Mouse (Mus musculus): ENCODE measurements around the gene Ccl6. TPM values are rescaled to one million over a fixed set of nuclear protein-coding genes. Genes with fewer than 3 reads are reported as not detected.

Gene Ccl6
- polyA plus RNA-seq, 1 experiment = 10.4 TPM

- 15% methylated on average over 3 of the region's 3 CpGs for WGBS
- no peak for DNase-seq
- H3K4me1 ChIP-seq (replicated peaks; ENCODE audit: control insufficient read depth, insufficient read depth, low read length) = no peaks in the 10 kb centered on the region; the same call in 1 of the 2 replicates
- no peaks in the 10 kb centered on the region for H3K27me3 ChIP-seq (ENCODE audit: control insufficient read depth, insufficient read depth, low read length)
- no peak overlapping the region for H3K27ac ChIP-seq (ENCODE audit: control insufficient read depth, insufficient read depth, low read length)
- no peak overlapping the region for H3K4me3 ChIP-seq (ENCODE audit: control insufficient read depth, insufficient read depth, low read length)
- TF ChIP-seq CTCF (IDR thresholded peaks at IDR 0.05; ENCODE audit: borderline replicate concordance, control insufficient read depth, extremely low read depth, insufficient read depth, low read length, poor library complexity) = no peak
- TF ChIP-seq POLR2A (IDR thresholded peaks at IDR 0.05; ENCODE audit: control insufficient read depth, extremely low read depth, insufficient read depth, low read length, poor library complexity) = no peak
- no peaks in the 10 kb centered on the region for H3K36me3 ChIP-seq (ENCODE audit: control insufficient read depth, insufficient read depth, low read length)
These were observed 24.1 kb downstream of the Ccl6 start for GRCm38 (mm10) chr11:83568786-83569185.

DNA sequence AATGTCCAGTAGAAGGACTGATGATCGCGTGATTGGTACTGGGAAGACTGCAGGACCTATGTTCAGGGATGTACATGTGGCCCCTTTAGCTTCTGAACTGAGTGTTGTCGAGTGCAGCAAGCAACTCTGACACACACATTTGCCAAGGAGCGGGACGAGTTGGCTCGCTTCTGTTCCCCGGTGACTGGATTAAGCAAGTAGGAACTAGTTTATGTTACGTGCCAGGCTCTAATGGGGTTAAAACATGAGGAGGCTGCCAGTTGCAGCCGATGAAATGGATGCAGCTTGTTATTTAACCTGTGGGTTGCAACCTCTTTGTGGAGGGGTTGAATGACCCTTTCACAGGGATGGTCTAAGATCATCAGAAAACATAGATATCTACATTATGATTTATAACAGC, 24.8 kb downstream of the Ccl6 start:
- Histone ChIP-seq H3K4me1 (replicated peaks; ENCODE audit: control insufficient read depth, insufficient read depth, low read length) (no peaks in the 10 kb centered on the region; the same call in 1 of the 2 replicates), H3K4me3 (ENCODE audit: control insufficient read depth, insufficient read depth, low read length) (no peak overlapping the region), H3K36me3 (ENCODE audit: control insufficient read depth, insufficient read depth, low read length) (no peaks in the 10 kb centered on the region), H3K27ac (ENCODE audit: control insufficient read depth, insufficient read depth, low read length) (no peak overlapping the region), H3K27me3 (ENCODE audit: control insufficient read depth, insufficient read depth, low read length) (no peaks in the 10 kb centered on the region)
- 86% methylated on average over 9 of the region's 9 CpGs for WGBS
- no peak for DNase-seq
- TF ChIP-seq CTCF (IDR thresholded peaks at IDR 0.05; ENCODE audit: borderline replicate concordance, control insufficient read depth, extremely low read depth, insufficient read depth, low read length, poor library complexity) (no peak), POLR2A (IDR thresholded peaks at IDR 0.05; ENCODE audit: control insufficient read depth, extremely low read depth, insufficient read depth, low read length, poor library complexity) (no peak)

DNA sequence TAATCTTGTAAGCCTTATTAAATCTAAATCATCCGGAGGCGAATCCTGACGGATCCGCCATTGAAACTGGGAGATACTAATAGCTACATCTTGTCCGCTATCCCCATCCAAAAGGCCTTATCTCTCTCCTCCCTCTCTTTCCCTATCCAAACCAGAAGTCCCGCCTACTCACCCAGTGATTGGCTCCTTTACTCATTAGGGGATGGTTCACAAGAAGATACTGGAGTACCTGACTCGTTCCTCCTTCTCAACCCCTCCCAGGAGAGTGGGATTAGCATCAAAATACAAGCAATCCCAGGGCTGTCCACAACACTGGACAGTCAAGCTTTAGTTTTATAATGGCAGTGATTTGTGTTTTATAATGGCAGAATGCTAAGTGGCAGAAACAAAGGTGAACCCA, 25.6 kb downstream of the Ccl6 start:
- no peak overlapping the region for H3K4me3 ChIP-seq (ENCODE audit: control insufficient read depth, insufficient read depth, low read length)
- TF ChIP-seq CTCF (IDR thresholded peaks at IDR 0.05; ENCODE audit: borderline replicate concordance, control insufficient read depth, extremely low read depth, insufficient read depth, low read length, poor library complexity) (no peak), POLR2A (IDR thresholded peaks at IDR 0.05; ENCODE audit: control insufficient read depth, extremely low read depth, insufficient read depth, low read length, poor library complexity) (no peak)
- H3K4me1 ChIP-seq (replicated peaks; ENCODE audit: control insufficient read depth, insufficient read depth, low read length) = no peaks in the 10 kb centered on the region; the same call in 1 of the 2 replicates
- no peaks in the 10 kb centered on the region for H3K36me3 ChIP-seq (ENCODE audit: control insufficient read depth, insufficient read depth, low read length)
- WGBS = 93% methylated on average over 7 of the region's 7 CpGs
- no peak overlapping the region for H3K27ac ChIP-seq (ENCODE audit: control insufficient read depth, insufficient read depth, low read length)
- no peak for DNase-seq
- H3K27me3 ChIP-seq (ENCODE audit: control insufficient read depth, insufficient read depth, low read length) = no peaks in the 10 kb centered on the region

DNA sequence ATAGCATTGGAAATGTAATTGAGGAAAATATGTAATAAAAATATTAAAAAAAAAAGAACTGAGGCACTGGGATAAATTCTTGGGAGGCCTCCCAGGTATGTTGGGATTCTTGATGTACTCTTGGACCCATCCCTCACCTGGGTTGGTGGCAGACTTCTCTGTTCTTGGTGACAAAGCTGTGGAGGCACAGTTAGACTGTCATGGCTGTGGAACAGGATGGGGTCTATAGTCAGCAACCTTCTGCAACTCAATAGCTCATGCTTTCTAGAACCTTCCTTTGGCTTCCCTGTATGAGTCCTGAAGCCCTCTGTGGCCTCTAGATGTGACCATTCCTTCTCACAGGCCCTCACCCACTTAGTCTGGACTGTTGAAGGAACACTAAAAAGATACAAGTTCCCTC, 26.3 kb downstream of the Ccl6 start:
- Histone ChIP-seq H3K27me3 (ENCODE audit: control insufficient read depth, insufficient read depth, low read length) (no peaks in the 10 kb centered on the region), H3K4me1 (replicated peaks; ENCODE audit: control insufficient read depth, insufficient read depth, low read length) (no peaks in the 10 kb centered on the region; the same call in 1 of the 2 replicates), H3K27ac (ENCODE audit: control insufficient read depth, insufficient read depth, low read length) (no peak overlapping the region), H3K4me3 (ENCODE audit: control insufficient read depth, insufficient read depth, low read length) (no peak overlapping the region), H3K36me3 (ENCODE audit: control insufficient read depth, insufficient read depth, low read length) (no peaks in the 10 kb centered on the region)
- no peak for DNase-seq
- no peak for TF ChIP-seq CTCF (IDR thresholded peaks at IDR 0.05; ENCODE audit: borderline replicate concordance, control insufficient read depth, extremely low read depth, insufficient read depth, low read length, poor library complexity)
- TF ChIP-seq POLR2A (IDR thresholded peaks at IDR 0.05; ENCODE audit: control insufficient read depth, extremely low read depth, insufficient read depth, low read length, poor library complexity) = no peak

GRCm38 (mm10) chr11:83563754-83564153, 29.1 kb downstream of the Ccl6 start:
- WGBS = 83% methylated on average over 2 of the region's 2 CpGs
- Histone ChIP-seq H3K27me3 (ENCODE audit: control insufficient read depth, insufficient read depth, low read length) (no peaks in the 10 kb centered on the region), H3K27ac (ENCODE audit: control insufficient read depth, insufficient read depth, low read length) (no peak overlapping the region), H3K4me3 (ENCODE audit: control insufficient read depth, insufficient read depth, low read length) (no peak overlapping the region), H3K36me3 (ENCODE audit: control insufficient read depth, insufficient read depth, low read length) (no peaks in the 10 kb centered on the region), H3K4me1 (replicated peaks; ENCODE audit: control insufficient read depth, insufficient read depth, low read length) (no peaks in the 10 kb centered on the region)
- no peak for DNase-seq
- TF ChIP-seq POLR2A (IDR thresholded peaks at IDR 0.05; ENCODE audit: control insufficient read depth, extremely low read depth, insufficient read depth, low read length, poor library complexity) = no peak
- no peak for TF ChIP-seq CTCF (IDR thresholded peaks at IDR 0.05; ENCODE audit: borderline replicate concordance, control insufficient read depth, extremely low read depth, insufficient read depth, low read length, poor library complexity)

DNA sequence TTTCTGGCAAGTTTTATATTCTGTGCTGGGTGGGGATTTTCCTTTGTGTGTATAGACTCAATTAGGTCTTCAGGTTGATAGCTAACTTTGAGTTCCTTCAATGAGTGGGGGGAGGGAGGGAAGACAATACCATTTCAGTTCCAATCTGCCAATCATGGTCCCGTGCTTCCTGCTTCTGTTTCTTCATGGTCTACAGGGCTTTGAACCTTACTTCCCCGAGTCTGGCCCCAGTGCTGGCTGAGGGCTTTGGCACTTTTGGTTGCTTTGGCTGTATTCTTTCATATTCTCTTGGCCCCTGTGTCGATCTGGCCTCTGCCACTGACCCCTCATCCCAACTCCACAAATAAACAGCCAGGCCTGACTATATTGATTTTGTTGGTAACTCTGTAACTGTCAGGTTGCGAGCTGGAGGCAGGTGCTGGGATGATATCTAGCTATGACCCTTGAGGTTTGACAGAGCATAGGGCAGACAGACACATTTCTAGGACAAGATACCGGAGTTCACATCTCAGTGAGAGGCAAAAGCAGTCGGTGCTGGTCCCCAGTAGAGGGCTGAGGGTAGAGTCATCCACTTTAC, 30.5 kb downstream of the Ccl6 start:
- no peak for TF ChIP-seq CTCF (IDR thresholded peaks at IDR 0.05; ENCODE audit: borderline replicate concordance, control insufficient read depth, extremely low read depth, insufficient read depth, low read length, poor library complexity)
- TF ChIP-seq POLR2A (IDR thresholded peaks at IDR 0.05; ENCODE audit: control insufficient read depth, extremely low read depth, insufficient read depth, low read length, poor library complexity) = no peak
- WGBS = 65% methylated on average over 6 of the region's 6 CpGs
- Histone ChIP-seq H3K27ac (ENCODE audit: control insufficient read depth, insufficient read depth, low read length) (no peak overlapping the region), H3K36me3 (ENCODE audit: control insufficient read depth, insufficient read depth, low read length) (no peaks in the 10 kb centered on the region), H3K4me3 (ENCODE audit: control insufficient read depth, insufficient read depth, low read length) (no peak overlapping the region), H3K4me1 (replicated peaks; ENCODE audit: control insufficient read depth, insufficient read depth, low read length) (no peaks in the 10 kb centered on the region), H3K27me3 (ENCODE audit: control insufficient read depth, insufficient read depth, low read length) (no peaks in the 10 kb centered on the region)
- no peak for DNase-seq

DNA sequence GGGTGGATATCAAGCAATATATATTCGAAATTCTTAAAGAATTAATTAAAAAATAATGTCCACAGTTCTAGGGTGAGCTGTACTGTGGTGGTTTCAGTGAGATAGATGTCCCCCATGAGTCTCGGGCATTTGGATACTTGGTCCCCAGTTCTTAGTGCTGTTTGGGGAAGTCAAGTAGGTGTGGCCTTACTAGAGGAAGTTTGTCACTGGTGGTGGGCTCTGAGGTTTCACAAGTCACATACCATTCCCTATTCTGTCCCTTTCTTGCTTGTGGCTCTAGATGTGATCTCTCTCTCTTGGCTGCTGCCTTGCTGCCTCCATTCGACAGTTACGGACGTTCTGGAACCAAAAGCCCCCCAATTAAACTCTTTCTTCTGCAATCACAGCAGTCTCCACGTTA, 32.5 kb downstream of the Ccl6 start:
- H3K27ac ChIP-seq (ENCODE audit: control insufficient read depth, insufficient read depth, low read length) = no peak overlapping the region
- no peaks in the 10 kb centered on the region for H3K4me1 ChIP-seq (replicated peaks; ENCODE audit: control insufficient read depth, insufficient read depth, low read length)
- no peak for DNase-seq
- TF ChIP-seq CTCF (IDR thresholded peaks at IDR 0.05; ENCODE audit: borderline replicate concordance, control insufficient read depth, extremely low read depth, insufficient read depth, low read length, poor library complexity) (no peak), POLR2A (IDR thresholded peaks at IDR 0.05; ENCODE audit: control insufficient read depth, extremely low read depth, insufficient read depth, low read length, poor library complexity) (no peak)
- H3K36me3 ChIP-seq (ENCODE audit: control insufficient read depth, insufficient read depth, low read length) = no peaks in the 10 kb centered on the region
- no peak overlapping the region for H3K4me3 ChIP-seq (ENCODE audit: control insufficient read depth, insufficient read depth, low read length)
- H3K27me3 ChIP-seq (ENCODE audit: control insufficient read depth, insufficient read depth, low read length) = no peaks in the 10 kb centered on the region
- 27% methylated on average over 6 of the region's 6 CpGs for WGBS
